Mouse (Mus musculus) kidney, adult 2 months (tissue): ENCODE measurements around the gene Spata13.

Experiments used
- CTCF ChIP-seq: fragments of 200-500 bp; conservative IDR thresholded peaks from 2 replicates; pipeline ENCODE4 v1.5.1; 2011; ENCODE audit warnings: low read depth, mild to moderate bottlenecking, control low read depth, low read length, moderate library complexity, mixed read lengths; ENCODE audit not compliant: insufficient read depth, insufficient read length
- POLR2A ChIP-seq: fragments of 200-500 bp; IDR thresholded peaks from one replicate; pipeline ENCODE4 v1.6.1; 2011; ENCODE audit warnings: low read depth, low read length, control low read depth

- TF ChIP-seq POLR2A (no peak), CTCF (no peak)
Measured at GRCm38 (mm10) chr14:60751581-60751980, 117.8 kb downstream of the Spata13 start.
